Mouse (Mus musculus) hindbrain, embryonic 13.5 days (tissue): ENCODE measurements around the gene Abhd14b. TPM values are rescaled to one million over a fixed set of nuclear protein-coding genes. Genes with fewer than 3 reads are reported as not detected.

Experiments used
- ATAC-seq: fragments of 200-750 bp; cut with Nextera tagmentation; 2 replicates; pipeline ENCODE4 v1.8.0; 2017; ENCODE audit warnings: moderate TSS enrichment; ENCODE audit not compliant: low FRiP score
- H3K27ac ChIP-seq: fragments of 300-500 bp; sonication (generic); 2 replicates; pipeline ENCODE4 v1.5.1; 2015; ENCODE audit warnings: inconsistent platforms, mild to moderate bottlenecking, moderate library complexity
- H3K27me3 ChIP-seq: fragments of 300-500 bp; sonication (generic); 2 replicates; pipeline ENCODE4 v1.6.1; 2015; ENCODE audit warnings: mild to moderate bottlenecking, inconsistent platforms
- H3K36me3 ChIP-seq: fragments of 300-500 bp; sonication (generic); 2 replicates; pipeline ENCODE4 v1.6.1; 2015; ENCODE audit warnings: mild to moderate bottlenecking, inconsistent platforms
- H3K4me1 ChIP-seq: fragments of 300-500 bp; sonication (generic); replicated peaks from 2 replicates; pipeline ENCODE4 v1.6.1; 2015; ENCODE audit warnings: inconsistent platforms
- H3K4me2 ChIP-seq: fragments of 300-500 bp; sonication (generic); 2 replicates; pipeline ENCODE4 v1.6.1; 2015; ENCODE audit warnings: inconsistent platforms, mild to moderate bottlenecking, moderate library complexity
- H3K4me3 ChIP-seq: fragments of 300-500 bp; sonication (generic); 2 replicates; pipeline ENCODE4 v1.5.1; 2015; ENCODE audit warnings: mild to moderate bottlenecking, inconsistent platforms
- H3K9ac ChIP-seq: fragments of 300-500 bp; sonication (generic); 2 replicates; pipeline ENCODE4 v1.6.1; 2015; ENCODE audit warnings: mild to moderate bottlenecking, inconsistent platforms
- H3K9me3 ChIP-seq: fragments of 300-500 bp; sonication (generic); 2 replicates; pipeline ENCODE4 v1.6.1; 2016; ENCODE audit warnings: inconsistent platforms
- WGBS: fragments of 180-500 bp; shearing (Covaris S2); methylation state at CpG from one replicate; pipeline ENCODE4 v1.1.7; 2015; 5-methylcytosine and 5-hydroxymethylcytosine counted together
- polyA plus RNA-seq: library from polyadenylated mRNA; unstranded; fragments of >200 nt; fragmentation: Nextera tagmentation; extraction: Ambion mirVana; gene quantifications from 2 replicates; pipeline ENCODE4 v1.2.1, GENCODE M21; 2015

Gene Abhd14b
- 6.9 and 7.3 TPM in 2 replicates for polyA plus RNA-seq

DNA sequence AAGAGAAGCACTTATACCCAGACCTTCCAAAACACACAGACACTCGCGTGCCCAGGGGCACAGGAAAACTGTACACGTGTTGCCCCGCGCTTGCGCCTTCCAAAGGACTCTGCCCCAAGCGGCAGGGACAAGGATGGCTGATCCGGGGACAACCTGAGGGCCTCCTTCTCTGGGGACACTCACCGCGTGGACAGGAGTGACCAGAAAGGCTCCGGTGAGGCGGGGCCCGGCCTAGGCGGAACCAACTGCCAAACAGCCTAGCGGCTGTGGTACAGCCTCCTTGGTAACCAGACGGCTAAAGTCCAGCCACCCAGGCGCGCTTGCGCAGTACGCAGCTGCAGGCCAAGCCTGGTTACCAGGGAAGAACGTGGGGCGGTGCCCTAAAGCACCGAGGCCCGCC, at the start of gene Abhd14b, which contains the start of gene Abhd14a:
Gene Abhd14b (plus strand): TSS at position 112 of the 400 bp plus-strand sequence.
Gene Abhd14a (minus strand): TSS at position 331 of the 400 bp plus-strand sequence.
- peak within 1 kb of the TSS; percentile 75 for H3K9ac ChIP-seq
- H3K4me2 ChIP-seq = peak within 1 kb of the TSS; percentile 73
- H3K27ac ChIP-seq = peak within 1 kb of the TSS; percentile 78
- H3K4me3 ChIP-seq = peak within 1 kb of the TSS; percentile 52
- no peaks in the 10 kb centered on the region for H3K9me3 ChIP-seq
- under 1% methylated on average over 24 of the region's 24 CpGs for WGBS
- H3K4me1 ChIP-seq = peaks cover 58% of the 10 kb centered on the region
- peak; percentile 79 for ATAC-seq
- H3K36me3 ChIP-seq = no peaks in the 10 kb centered on the region
- 0 out of 2 replicates have a peak, but pooled peaks cover 3% of the 10 kb centered on the region for H3K27me3 ChIP-seq

GRCm38 (mm10) chr9:106397733-106398132, 49.5 kb upstream of the Abhd14b start:
- Histone ChIP-seq H3K36me3 (no peaks in the 10 kb centered on the region), H3K4me3 (no peak overlapping the region), H3K9me3 (no peaks in the 10 kb centered on the region), H3K4me1 (peaks cover 21% of the 10 kb centered on the region), H3K27ac (no peak overlapping the region), H3K9ac (no peak overlapping the region), H3K4me2 (no peak overlapping the region), H3K27me3 (no peaks in the 10 kb centered on the region)
- 72% methylated on average over 4 of the region's 4 CpGs for WGBS
- ATAC-seq = no peak

- 83% methylated on average over 9 of the region's 9 CpGs for WGBS
- Histone ChIP-seq H3K27me3 (no peaks in the 10 kb centered on the region), H3K9ac (no peak overlapping the region), H3K36me3 (no peaks in the 10 kb centered on the region), H3K27ac (no peak overlapping the region), H3K4me3 (no peak overlapping the region), H3K4me2 (no peak overlapping the region), H3K4me1 (peaks cover 16% of the 10 kb centered on the region), H3K9me3 (no peaks in the 10 kb centered on the region)
- no peak for ATAC-seq
Observed at GRCm38 (mm10) chr9:106398667-106399311, 48.5 kb upstream of the Abhd14b start.

GRCm38 (mm10) chr9:106399808-106400207, 47.5 kb upstream of the Abhd14b start:
- no peak overlapping the region for H3K9ac ChIP-seq
- no peaks in the 10 kb centered on the region for H3K9me3 ChIP-seq
- no peaks in the 10 kb centered on the region for H3K27me3 ChIP-seq
- no peak overlapping the region for H3K4me2 ChIP-seq
- H3K4me1 ChIP-seq = peaks cover 10% of the 10 kb centered on the region
- no peak overlapping the region for H3K4me3 ChIP-seq
- H3K36me3 ChIP-seq = no peaks in the 10 kb centered on the region
- ATAC-seq = no peak
- WGBS = 93% methylated on average over 3 of the region's 3 CpGs
- H3K27ac ChIP-seq = no peak overlapping the region

- ATAC-seq = no peak
- no peak overlapping the region for H3K9ac ChIP-seq
- H3K27me3 ChIP-seq = no peaks in the 10 kb centered on the region
- no peaks in the 10 kb centered on the region for H3K36me3 ChIP-seq
- no peak overlapping the region for H3K4me3 ChIP-seq
- H3K27ac ChIP-seq = no peak overlapping the region
- 0 out of 2 replicates have a peak, but pooled peaks cover 7% of the 10 kb centered on the region for H3K4me1 ChIP-seq
- no peaks in the 10 kb centered on the region for H3K9me3 ChIP-seq
- H3K4me2 ChIP-seq = no peak overlapping the region
- WGBS = 82% methylated on average over 5 of the region's 5 CpGs
Observed at GRCm38 (mm10) chr9:106402149-106402548, 45.1 kb upstream of the Abhd14b start.

GRCm38 (mm10) chr9:106402607-106403375, 44.5 kb upstream of the Abhd14b start:
- 86% methylated on average over 16 of the region's 16 CpGs for WGBS

GRCm38 (mm10) chr9:106405275-106405674, 42.0 kb upstream of the Abhd14b start:
- no peak for ATAC-seq
- Histone ChIP-seq H3K27ac (no peak overlapping the region), H3K9me3 (no peaks in the 10 kb centered on the region), H3K27me3 (no peaks in the 10 kb centered on the region), H3K4me2 (no peak overlapping the region), H3K9ac (no peak overlapping the region), H3K4me3 (no peak overlapping the region), H3K36me3 (no peaks in the 10 kb centered on the region), H3K4me1 (0 out of 2 replicates have a peak, but pooled peaks cover 7% of the 10 kb centered on the region)
- WGBS = 35% methylated on average over 6 of the region's 6 CpGs

More at GRCm38 (mm10) chr9:106402607-106403375, 44.5 kb upstream of the Abhd14b start:
- Histone ChIP-seq H3K4me2 (no peak overlapping the region), H3K27me3 (no peaks in the 10 kb centered on the region), H3K9me3 (no peaks in the 10 kb centered on the region), H3K4me3 (no peak overlapping the region), H3K4me1 (0 out of 2 replicates have a peak, but pooled peaks cover 7% of the 10 kb centered on the region), H3K27ac (no peak overlapping the region), H3K36me3 (no peaks in the 10 kb centered on the region), H3K9ac (no peak overlapping the region)
- no peak for ATAC-seq

- H3K4me1 ChIP-seq = 0 out of 2 replicates have a peak, but pooled peaks cover 7% of the 10 kb centered on the region
- ATAC-seq = no peak
- 56% methylated on average over 8 of the region's 8 CpGs for WGBS
- no peak overlapping the region for H3K9ac ChIP-seq
- H3K4me2 ChIP-seq = no peak overlapping the region
- no peak overlapping the region for H3K27ac ChIP-seq
- no peak overlapping the region for H3K4me3 ChIP-seq
- no peaks in the 10 kb centered on the region for H3K9me3 ChIP-seq
- H3K27me3 ChIP-seq = no peaks in the 10 kb centered on the region
- H3K36me3 ChIP-seq = no peaks in the 10 kb centered on the region
Observed at GRCm38 (mm10) chr9:106406443-106407078, 40.7 kb upstream of the Abhd14b start.

- no peak overlapping the region for H3K27ac ChIP-seq
- no peak overlapping the region for H3K4me3 ChIP-seq
- ATAC-seq = no peak
- no peak overlapping the region for H3K4me2 ChIP-seq
- H3K4me1 ChIP-seq = 0 out of 2 replicates have a peak, but pooled peaks cover 7% of the 10 kb centered on the region
- no peaks in the 10 kb centered on the region for H3K36me3 ChIP-seq
- no peaks in the 10 kb centered on the region for H3K9me3 ChIP-seq
- H3K9ac ChIP-seq = no peak overlapping the region
- no peaks in the 10 kb centered on the region for H3K27me3 ChIP-seq
- 96% methylated on average over 4 of the region's 4 CpGs for WGBS
Observed at GRCm38 (mm10) chr9:106409096-106409495, 38.2 kb upstream of the Abhd14b start.

DNA sequence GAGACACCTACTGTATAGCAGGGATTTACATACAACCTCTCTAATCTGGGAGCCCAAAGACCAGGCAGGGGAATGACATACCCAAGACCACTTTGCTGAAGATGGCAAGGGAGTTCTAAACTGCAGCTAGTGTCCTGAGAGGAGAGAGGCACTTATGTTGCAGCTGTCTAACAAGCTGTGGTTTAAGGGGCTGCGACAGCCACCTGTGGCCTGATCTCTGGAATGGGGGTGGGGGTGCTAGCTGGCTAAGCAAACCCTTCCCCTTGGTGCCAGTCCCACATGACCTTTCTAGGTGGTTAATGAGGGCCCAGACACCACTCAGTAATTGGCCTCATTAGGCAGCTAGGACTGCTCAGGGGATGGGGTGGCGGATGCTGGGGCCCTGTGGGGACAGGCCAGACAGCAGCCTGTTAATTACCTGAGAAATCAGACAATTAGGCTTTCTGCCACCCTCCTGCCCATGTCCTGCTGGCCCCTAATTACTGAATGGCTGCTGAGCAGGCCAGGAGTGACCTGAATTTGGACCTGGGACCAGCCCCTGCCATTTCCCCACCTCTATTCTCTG, 37.1 kb upstream of the Abhd14b start:
- Histone ChIP-seq H3K27ac (no peak overlapping the region), H3K4me1 (0 out of 2 replicates have a peak, but pooled peaks cover 6% of the 10 kb centered on the region), H3K4me3 (no peak overlapping the region), H3K36me3 (no peaks in the 10 kb centered on the region), H3K9ac (no peak overlapping the region), H3K4me2 (no peak overlapping the region), H3K9me3 (no peaks in the 10 kb centered on the region), H3K27me3 (no peaks in the 10 kb centered on the region)
- 80% methylated on average over 2 of the region's 2 CpGs for WGBS
- ATAC-seq = no peak

DNA sequence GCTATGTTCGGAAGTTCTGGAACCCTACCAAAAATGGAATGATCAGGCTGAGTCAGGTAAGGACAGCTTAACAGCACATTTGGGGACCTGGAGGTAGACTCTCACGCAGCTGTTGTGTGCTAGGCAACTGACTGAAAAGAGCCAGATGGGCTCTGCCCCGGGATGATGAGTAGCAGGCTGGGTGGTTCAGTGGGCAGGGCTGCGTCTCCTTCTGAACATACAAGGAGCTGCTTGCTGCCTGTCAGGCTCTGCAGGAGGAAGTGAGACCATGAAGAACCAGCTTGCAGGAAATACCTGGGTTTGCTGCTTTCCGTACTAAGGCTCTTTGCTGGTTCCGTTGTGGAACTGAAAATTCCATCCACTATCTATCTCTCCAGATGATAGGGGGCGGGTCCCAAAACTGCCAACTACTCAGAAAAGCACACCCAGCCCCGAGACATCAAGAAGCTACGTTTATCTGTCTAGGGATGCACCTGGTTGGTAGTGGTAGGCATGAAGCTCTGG, 36.1 kb upstream of the Abhd14b start:
- Histone ChIP-seq H3K4me2 (no peak overlapping the region), H3K9ac (no peak overlapping the region), H3K4me1 (0 out of 2 replicates have a peak, but pooled peaks cover 3% of the 10 kb centered on the region), H3K36me3 (no peaks in the 10 kb centered on the region), H3K27me3 (no peaks in the 10 kb centered on the region), H3K9me3 (no peaks in the 10 kb centered on the region), H3K4me3 (no peak overlapping the region), H3K27ac (no peak overlapping the region)
- 81% methylated on average over 9 of the region's 9 CpGs for WGBS
- ATAC-seq = no peak

GRCm38 (mm10) chr9:106411729-106412128, 35.5 kb upstream of the Abhd14b start:
- Histone ChIP-seq H3K4me3 (no peak overlapping the region), H3K9me3 (no peaks in the 10 kb centered on the region), H3K4me2 (no peak overlapping the region), H3K9ac (no peak overlapping the region), H3K4me1 (no peaks in the 10 kb centered on the region), H3K27ac (no peak overlapping the region), H3K36me3 (no peaks in the 10 kb centered on the region), H3K27me3 (no peaks in the 10 kb centered on the region)
- ATAC-seq = no peak
- WGBS = 87% methylated on average over 6 of the region's 6 CpGs
